Mouse (Mus musculus): Measurements from ENCODE around the gene Vwa7. TPM values are rescaled to one million over a fixed set of nuclear protein-coding genes. Genes with fewer than 3 reads are reported as not detected.
A peak's percentile ranks its signal among the peaks of the same experiment; 100 is the strongest.

The Vwa7 gene
- polyA plus RNA-seq, 1 experiment from 2014 or later, result 0.20 TPM

- no peak overlapping the region for H3K27ac ChIP-seq
- peaks cover 76% of the 10 kb centered on the region for H3K36me3 ChIP-seq
- no peaks in the 10 kb centered on the region for H3K27me3 ChIP-seq
- H3K4me3 ChIP-seq (replicated peaks), result no peak overlapping the region
- peaks cover 7% of the 10 kb centered on the region; the same call in 1 of the 2 replicates for H3K4me1 ChIP-seq (replicated peaks)
- WGBS, result 90% methylated on average over 16 of the region's 16 CpGs
- no peaks in the 10 kb centered on the region for H3K9me3 ChIP-seq
- no peak overlapping the region for H3K4me2 ChIP-seq (replicated peaks)
- no peak for ATAC-seq
- no peak overlapping the region for H3K9ac ChIP-seq (replicated peaks)
Measured at GRCm38 (mm10) chr17:35015296-35015695, 1.1 kb upstream of the Vwa7 start.

GRCm38 (mm10) chr17:35016791-35017705 is 669 bp downstream of the Vwa7 start:
- Histone ChIP-seq H3K9me3 (no peaks in the 10 kb centered on the region), H3K4me2 (replicated peaks) (no peak overlapping the region), H3K9ac (replicated peaks) (peak overlapping the region; percentile 36; the same call in 1 of the 2 replicates), H3K36me3 (peaks cover 59% of the 10 kb centered on the region), H3K27ac (peak overlapping the region; percentile 44), H3K27me3 (no peaks in the 10 kb centered on the region), H3K4me3 (replicated peaks) (no peak overlapping the region), H3K4me1 (replicated peaks) (peaks cover 20% of the 10 kb centered on the region)
- ATAC-seq, result no peak
- 86% methylated on average over 10 of the region's 10 CpGs for WGBS

- Histone ChIP-seq H3K36me3 (peaks cover 52% of the 10 kb centered on the region), H3K4me3 (replicated peaks) (no peak overlapping the region), H3K27me3 (no peaks in the 10 kb centered on the region), H3K4me2 (replicated peaks) (no peak overlapping the region), H3K27ac (no peak overlapping the region), H3K9ac (replicated peaks) (no peak overlapping the region), H3K4me1 (replicated peaks) (peaks cover 20% of the 10 kb centered on the region), H3K9me3 (no peaks in the 10 kb centered on the region)
- no peak for ATAC-seq
- whole genome bisulfite sequencing, result 73% methylated on average over 14 of the region's 14 CpGs
Measured at GRCm38 (mm10) chr17:35017706-35018030, 1.3 kb downstream of the Vwa7 start.

- ATAC-seq, result no peak
- 90% methylated on average over 3 of the region's 3 CpGs for WGBS
- H3K9ac ChIP-seq (replicated peaks), result no peak overlapping the region
- peaks cover 47% of the 10 kb centered on the region for H3K36me3 ChIP-seq
- no peak overlapping the region for H3K4me2 ChIP-seq (replicated peaks)
- H3K9me3 ChIP-seq, result no peaks in the 10 kb centered on the region
- no peaks in the 10 kb centered on the region for H3K27me3 ChIP-seq
- H3K27ac ChIP-seq, result no peak overlapping the region
- H3K4me3 ChIP-seq (replicated peaks), result no peak overlapping the region
- peaks cover 20% of the 10 kb centered on the region for H3K4me1 ChIP-seq (replicated peaks)
Measured at GRCm38 (mm10) chr17:35018171-35018570, 1.8 kb downstream of the Vwa7 start.

GRCm38 (mm10) chr17:35019894-35020293 is 3.5 kb downstream of the Vwa7 start:
- H3K36me3 ChIP-seq, result peaks cover 30% of the 10 kb centered on the region
- WGBS, result 71% methylated on average over 11 of the region's 11 CpGs
- no peak overlapping the region for H3K4me2 ChIP-seq (replicated peaks)
- no peak overlapping the region for H3K4me3 ChIP-seq (replicated peaks)
- H3K9me3 ChIP-seq, result no peaks in the 10 kb centered on the region
- peaks cover 20% of the 10 kb centered on the region for H3K4me1 ChIP-seq (replicated peaks)
- no peaks in the 10 kb centered on the region for H3K27me3 ChIP-seq
- H3K27ac ChIP-seq, result no peak overlapping the region
- no peak for ATAC-seq
- peak overlapping the region; percentile 14; the same call in 1 of the 2 replicates for H3K9ac ChIP-seq (replicated peaks)

GRCm38 (mm10) chr17:35020551-35020950 is 4.2 kb downstream of the Vwa7 start:
- peaks cover 24% of the 10 kb centered on the region for H3K36me3 ChIP-seq
- peaks cover 20% of the 10 kb centered on the region for H3K4me1 ChIP-seq (replicated peaks)
- H3K4me3 ChIP-seq (replicated peaks), result no peak overlapping the region
- H3K9me3 ChIP-seq, result no peaks in the 10 kb centered on the region
- no peak for ATAC-seq
- no peak overlapping the region for H3K9ac ChIP-seq (replicated peaks)
- no peak overlapping the region for H3K4me2 ChIP-seq (replicated peaks)
- WGBS, result 86% methylated on average over 8 of the region's 8 CpGs
- no peaks in the 10 kb centered on the region for H3K27me3 ChIP-seq
- no peak overlapping the region for H3K27ac ChIP-seq

GRCm38 (mm10) chr17:35021163-35021808 is 4.9 kb downstream of the Vwa7 start:
- H3K36me3 ChIP-seq, result peaks cover 16% of the 10 kb centered on the region
- H3K4me3 ChIP-seq (replicated peaks), result no peak overlapping the region
- peaks cover 23% of the 10 kb centered on the region for H3K4me1 ChIP-seq (replicated peaks)
- ATAC-seq, result peak; percentile 69
- H3K27ac ChIP-seq, result peak overlapping the region; percentile 39; the same call in 1 of the 2 replicates
- H3K9ac ChIP-seq (replicated peaks), result peak overlapping the region; percentile 37
- H3K4me2 ChIP-seq (replicated peaks), result peak overlapping the region; percentile 32
- WGBS, result 4% methylated on average over 17 of the region's 17 CpGs
- no peaks in the 10 kb centered on the region for H3K9me3 ChIP-seq
- no peaks in the 10 kb centered on the region for H3K27me3 ChIP-seq

- peaks cover 21% of the 10 kb centered on the region for H3K4me1 ChIP-seq (replicated peaks)
- peaks cover 9% of the 10 kb centered on the region for H3K36me3 ChIP-seq
- no peak overlapping the region for H3K27ac ChIP-seq
- H3K9me3 ChIP-seq, result no peaks in the 10 kb centered on the region
- peak overlapping the region; percentile 32; the same call in 1 of the 2 replicates for H3K4me2 ChIP-seq (replicated peaks)
- no peak for ATAC-seq
- no peaks in the 10 kb centered on the region for H3K27me3 ChIP-seq
- H3K4me3 ChIP-seq (replicated peaks), result no peak overlapping the region
- 57% methylated on average over 6 of the region's 6 CpGs for WGBS
- peak overlapping the region; percentile 37 for H3K9ac ChIP-seq (replicated peaks)
Measured at GRCm38 (mm10) chr17:35021842-35022477, 5.6 kb downstream of the Vwa7 start.

GRCm38 (mm10) chr17:35022541-35023060 is 6.2 kb downstream of the Vwa7 start:
- no peaks in the 10 kb centered on the region for H3K9me3 ChIP-seq
- 95% methylated on average over 8 of the region's 8 CpGs for WGBS
- 0 out of 2 replicates have a peak, but pooled peaks cover 3% of the 10 kb centered on the region for H3K36me3 ChIP-seq
- no peak for ATAC-seq
- H3K9ac ChIP-seq (replicated peaks), result no peak overlapping the region
- H3K4me3 ChIP-seq (replicated peaks), result no peak overlapping the region
- H3K4me1 ChIP-seq (replicated peaks), result peaks cover 27% of the 10 kb centered on the region
- no peak overlapping the region for H3K27ac ChIP-seq
- H3K27me3 ChIP-seq, result no peaks in the 10 kb centered on the region
- H3K4me2 ChIP-seq (replicated peaks), result no peak overlapping the region

GRCm38 (mm10) chr17:35023221-35023620 is 6.8 kb downstream of the Vwa7 start:
- ATAC-seq, result no peak
- Histone ChIP-seq H3K4me2 (replicated peaks) (no peak overlapping the region), H3K27me3 (no peaks in the 10 kb centered on the region), H3K36me3 (no peaks in the 10 kb centered on the region), H3K9me3 (no peaks in the 10 kb centered on the region), H3K9ac (replicated peaks) (no peak overlapping the region), H3K27ac (no peak overlapping the region), H3K4me3 (replicated peaks) (no peak overlapping the region), H3K4me1 (replicated peaks) (peaks cover 33% of the 10 kb centered on the region)
- WGBS, result 89% methylated on average over 5 of the region's 5 CpGs

GRCm38 (mm10) chr17:35023756-35024155 is 7.4 kb downstream of the Vwa7 start:
- H3K27ac ChIP-seq, result no peak overlapping the region
- no peak for ATAC-seq
- H3K4me2 ChIP-seq (replicated peaks), result no peak overlapping the region
- H3K9me3 ChIP-seq, result no peaks in the 10 kb centered on the region
- no peak overlapping the region for H3K4me3 ChIP-seq (replicated peaks)
- H3K9ac ChIP-seq (replicated peaks), result no peak overlapping the region
- WGBS, result 87% methylated on average over 4 of the region's 4 CpGs
- peaks cover 35% of the 10 kb centered on the region for H3K4me1 ChIP-seq (replicated peaks)
- H3K27me3 ChIP-seq, result no peaks in the 10 kb centered on the region
- no peaks in the 10 kb centered on the region for H3K36me3 ChIP-seq

- no peak for ATAC-seq
- Histone ChIP-seq H3K4me3 (replicated peaks) (no peak overlapping the region), H3K9ac (replicated peaks) (no peak overlapping the region), H3K4me2 (replicated peaks) (no peak overlapping the region), H3K9me3 (no peaks in the 10 kb centered on the region), H3K27ac (no peak overlapping the region), H3K27me3 (no peaks in the 10 kb centered on the region), H3K4me1 (replicated peaks) (peaks cover 35% of the 10 kb centered on the region), H3K36me3 (no peaks in the 10 kb centered on the region)
- 75% methylated on average over 13 of the region's 13 CpGs for WGBS
Measured at GRCm38 (mm10) chr17:35024261-35024660, 7.9 kb downstream of the Vwa7 start.

Measured in midbrain, embryonic 13.5 days (tissue).